Mouse (Mus musculus) neutrophil, adult 59 days (primary cell): ENCODE data around the gene Prdm9. TPM values are rescaled to one million over a fixed set of nuclear protein-coding genes. Genes with fewer than 3 reads are reported as not detected.

ENCODE experiments used
- total RNA-seq, 2 experiments: library from RNA; stranded (reverse); gene quantifications; 1 replicate in 1 of 2; 2 replicates in 1 of 2; pipeline ENCODE4 v1.2.4; 2023

The Prdm9 gene
- total RNA-seq = 1 to 10 TPM; 6.7 to 9.1 TPM

DNA sequence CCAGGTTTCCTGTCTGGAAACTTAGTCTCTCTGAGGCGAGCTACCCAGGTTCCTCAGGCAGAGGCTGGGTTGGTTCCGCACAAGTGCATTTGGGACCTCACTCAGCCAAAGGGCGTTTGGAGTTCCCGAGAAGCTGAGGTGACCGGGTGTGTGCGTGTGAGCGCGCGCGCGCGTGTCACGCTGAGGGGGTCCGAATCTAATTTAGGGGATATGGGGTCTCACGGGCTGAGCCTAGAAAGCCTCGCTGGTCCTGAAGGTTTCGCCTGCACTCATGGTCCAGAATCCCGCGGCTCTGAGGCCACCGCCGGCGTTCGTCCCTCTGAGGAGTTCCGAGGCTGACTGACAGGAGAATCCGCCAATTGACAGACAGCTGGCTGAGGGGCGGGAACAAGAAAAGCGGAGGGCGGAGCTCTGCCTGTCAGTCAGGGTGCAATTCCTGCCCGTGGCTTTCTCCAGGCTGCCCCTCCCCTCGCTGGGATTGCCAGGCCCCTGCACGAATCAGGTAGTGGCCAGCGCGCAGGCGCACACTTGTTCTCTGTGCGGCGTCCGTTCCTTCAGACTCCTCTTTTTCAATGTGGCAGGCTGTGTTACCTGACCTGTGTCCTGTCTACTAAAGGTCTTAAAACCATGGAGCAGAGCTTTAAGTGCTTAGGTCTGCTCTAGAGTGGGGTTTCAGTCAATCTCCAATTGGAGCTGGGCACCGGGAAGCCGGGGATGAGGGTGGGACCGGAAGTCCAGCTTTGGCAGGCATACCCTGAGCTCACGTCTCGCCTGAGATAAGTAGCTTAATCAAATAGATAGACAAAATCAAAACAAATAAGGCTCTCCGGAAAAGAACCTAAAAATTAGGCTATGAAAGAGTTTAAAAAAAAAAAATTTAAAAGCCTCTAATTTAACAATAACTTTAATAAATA is at the start of gene Prdm9:
TSS of gene Prdm9 (minus strand) at position 341 of the 914 bp plus-strand sequence.

DNA sequence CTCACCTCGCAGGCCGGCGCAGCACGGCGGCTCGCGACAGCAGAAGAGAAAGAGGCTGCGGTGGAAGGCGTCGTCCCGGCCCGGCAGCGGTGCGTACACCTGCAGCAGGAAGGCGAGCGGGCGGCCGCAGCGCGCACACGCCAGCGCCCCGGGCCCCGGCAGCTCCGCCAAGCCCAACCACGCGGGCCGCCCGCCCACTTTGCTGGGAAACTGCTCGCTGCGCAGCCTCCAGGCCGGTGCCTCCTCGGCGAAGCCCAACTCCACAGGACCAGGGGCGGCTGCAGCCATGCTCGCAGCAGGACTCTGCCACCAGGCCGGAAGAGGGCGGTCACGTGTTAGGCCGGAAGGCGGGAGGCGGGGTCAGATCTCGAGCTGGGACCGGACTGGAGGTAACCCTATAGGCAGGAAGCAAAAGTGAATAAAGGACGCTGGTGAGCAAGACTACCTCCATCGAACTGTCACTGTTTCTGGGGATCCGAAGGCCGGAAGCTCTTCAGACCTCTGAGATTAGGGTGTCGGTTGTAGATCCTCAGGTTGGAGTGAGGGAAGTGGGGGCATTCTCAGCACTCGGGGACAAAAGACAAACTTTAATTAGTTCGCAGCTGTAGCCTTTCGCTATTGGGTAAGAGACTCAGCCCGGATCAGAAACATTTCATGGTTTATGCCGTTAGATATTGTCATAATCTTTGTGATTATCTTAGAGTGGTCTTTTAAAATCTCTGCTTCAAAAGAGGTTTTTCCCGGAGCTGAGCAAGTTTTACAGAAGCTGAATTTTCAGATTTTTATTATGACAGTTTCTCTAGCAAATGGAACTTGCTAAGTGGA is 37.0 kb downstream of the Prdm9 start, which contains the start of gene Pdcd2:
TSS of gene Pdcd2 (minus strand) at position 316 of the 825 bp plus-strand sequence.

DNA sequence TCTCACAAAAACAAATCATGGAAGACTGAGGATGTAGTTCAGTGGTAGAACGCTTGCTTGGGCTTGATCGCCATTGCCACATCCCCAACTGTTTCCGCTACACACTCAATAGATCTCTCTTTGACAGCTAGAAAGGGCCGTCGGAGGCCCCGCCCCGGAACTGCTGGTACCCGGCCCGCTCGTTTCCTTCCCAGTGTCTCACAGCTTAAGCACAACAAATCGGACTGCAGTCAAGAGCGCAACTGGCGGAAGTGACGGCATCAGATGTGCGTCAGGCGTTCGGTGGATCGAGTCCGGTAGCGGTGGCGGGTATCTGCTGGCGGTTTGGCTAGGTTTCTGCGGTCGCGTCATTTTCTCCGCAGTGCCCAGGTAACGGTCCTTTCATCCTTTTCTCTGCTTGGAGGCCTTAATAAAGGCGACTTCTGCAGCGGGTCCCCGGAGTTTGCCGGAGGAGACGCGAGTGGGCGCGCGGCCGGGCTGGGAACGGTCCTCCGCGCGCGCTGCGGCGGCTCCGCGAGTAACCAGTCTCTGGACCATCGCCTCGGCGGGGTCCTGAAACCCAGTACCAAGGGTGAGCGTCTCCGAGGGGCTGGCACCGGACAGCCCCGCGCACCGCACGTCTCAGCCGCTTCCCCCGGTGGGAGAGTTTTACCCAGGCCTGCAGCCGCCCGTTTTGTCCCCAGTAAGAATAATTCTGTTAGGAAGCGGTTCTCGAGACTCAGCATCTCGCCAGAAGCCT is 64.3 kb downstream of the Prdm9 start, which contains the start of the genes Psmb1 and Tbp:
TSS of gene Psmb1 (minus strand) at position 96 of the 739 bp plus-strand sequence.
TSS of gene Tbp (plus strand) at position 233 of the 739 bp plus-strand sequence.

Other genes with a start within 250 kb of the Prdm9 start
- gene Dll1, start 187.5 kb downstream of the Prdm9 start, total RNA-seq = under 1 TPM in 1 of 2 experiments, not detected in 1; 0.35 TPM
- gene Fam120b, start 168.2 kb downstream of the Prdm9 start, total RNA-seq = 10 to 100 TPM; 11.7 to 12.6 TPM
- gene Psmb1, start 64.6 kb downstream of the Prdm9 start, total RNA-seq = 10 to 100 TPM; 65.8 to 77.2 TPM
- 10 to 100 TPM; 33.3 to 36.8 TPM for gene Tbp, start 64.5 kb downstream of the Prdm9 start, total RNA-seq
- 10 to 100 TPM; 13.8 to 20.1 TPM for gene Pdcd2, start 37.1 kb downstream of the Prdm9 start, total RNA-seq
- 10 to 100 TPM; 81.2 to 81.4 TPM for gene Chd1, start 140.6 kb upstream of the Prdm9 start, total RNA-seq